Mouse (Mus musculus): Measurements from ENCODE around the gene Tomm20. TPM values are rescaled to one million over a fixed set of nuclear protein-coding genes. Genes with fewer than 3 reads are reported as not detected.

Tomm20 gene
- total RNA-seq, 2 experiments from 2014 or later: 180 to 206 TPM

DNA sequence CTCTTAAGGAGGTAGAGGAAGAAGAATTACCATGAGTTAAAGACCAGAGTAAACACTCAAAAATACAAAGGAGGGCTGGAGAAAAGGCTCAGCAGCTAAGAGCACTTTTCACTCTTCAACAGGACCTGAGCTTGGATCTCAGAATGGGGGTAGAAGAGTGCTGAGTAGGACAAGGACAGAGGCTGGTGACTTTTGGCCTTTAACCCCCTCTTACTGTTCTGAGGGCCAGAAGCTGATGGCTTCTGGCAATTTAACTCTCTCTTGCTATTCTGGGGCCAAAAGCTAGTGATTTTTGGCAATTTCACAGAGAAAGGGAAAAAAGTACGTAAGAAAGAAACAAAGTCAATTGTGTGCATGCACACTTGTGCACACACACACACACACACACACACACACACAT, 17.2 kb upstream of the Tomm20 start:
- no peak for DNase-seq (ENCODE audit: extremely low spot score in 1 of 2, low spot score in 1 of 2)

DNA sequence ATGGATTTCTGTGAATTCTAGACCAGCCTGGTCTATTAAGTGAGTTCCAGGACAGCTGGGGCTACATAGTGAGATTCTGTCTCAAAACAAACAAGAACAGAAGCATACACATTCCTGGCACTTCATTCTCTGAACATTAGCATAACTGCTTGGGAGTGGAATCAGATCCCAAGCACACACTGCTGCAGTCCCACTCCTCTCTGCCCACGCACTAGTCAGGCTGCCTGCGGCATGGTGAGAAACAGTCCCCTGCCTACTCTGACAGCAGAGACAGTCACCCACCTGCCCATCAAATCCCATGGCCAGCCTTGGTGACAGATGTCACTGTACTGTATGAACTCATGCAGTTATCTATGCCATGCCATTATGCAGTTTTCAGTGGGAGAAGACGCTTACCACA, 15.9 kb upstream of the Tomm20 start:
- no peak for DNase-seq (ENCODE audit: extremely low spot score in 1 of 2, low spot score in 1 of 2)

DNA sequence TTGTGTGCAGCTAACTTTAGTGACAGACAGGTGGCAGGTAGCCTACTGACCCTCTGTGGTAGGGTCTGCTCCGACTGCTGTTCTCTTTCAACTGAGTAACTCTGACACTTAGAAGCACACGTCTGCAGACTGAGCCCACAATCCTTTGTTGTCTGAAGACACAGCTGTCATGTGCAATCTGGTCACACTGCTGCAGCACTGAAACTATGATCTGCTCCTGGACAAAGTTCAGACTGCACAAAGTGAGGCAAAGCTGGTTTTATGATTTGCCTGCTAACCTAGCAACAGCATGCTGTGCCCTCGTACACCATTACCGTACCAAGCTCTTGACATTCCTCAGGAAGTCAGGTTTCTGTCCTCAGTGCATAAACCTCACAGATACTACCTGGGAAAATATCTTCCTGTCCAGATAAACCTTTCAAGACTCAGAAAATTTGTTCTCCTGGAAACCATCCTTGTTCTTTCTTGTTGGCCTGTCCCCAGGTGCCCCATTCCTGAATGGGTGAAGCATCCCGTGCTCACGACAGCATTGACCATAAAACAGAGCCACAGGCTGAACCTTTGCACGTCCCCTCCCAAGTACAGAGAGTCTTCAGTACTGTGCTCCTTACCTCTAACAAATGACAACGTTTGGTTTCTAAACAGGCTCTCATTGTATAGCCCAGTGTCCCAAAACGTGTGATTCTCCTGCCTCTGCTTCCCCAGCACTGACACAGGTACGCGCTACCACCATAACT, 6.4 kb upstream of the Tomm20 start:
- DNase-seq (ENCODE audit: extremely low spot score in 1 of 2, low spot score in 1 of 2): no peak

DNA sequence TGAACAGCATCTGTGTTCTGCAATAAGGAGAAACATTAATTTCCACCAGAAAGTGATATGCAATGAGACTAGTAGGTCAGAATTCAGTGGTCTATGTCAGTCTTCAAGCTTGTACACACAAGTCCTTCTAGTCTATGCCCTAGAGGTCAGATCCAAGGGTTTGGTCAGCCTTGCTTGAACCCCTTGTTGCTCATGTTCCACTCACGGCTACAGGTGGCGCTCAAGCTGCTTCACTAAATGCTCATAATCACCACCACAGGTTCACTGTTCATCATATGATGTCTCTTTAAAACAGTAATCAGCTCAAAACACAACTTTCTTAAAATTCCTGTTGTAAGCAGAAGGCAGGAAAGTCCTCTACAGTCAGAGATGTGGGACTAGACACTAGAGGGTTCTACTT, 3.9 kb upstream of the Tomm20 start:
- DNase-seq (ENCODE audit: extremely low spot score in 1 of 2, low spot score in 1 of 2): no peak

DNA sequence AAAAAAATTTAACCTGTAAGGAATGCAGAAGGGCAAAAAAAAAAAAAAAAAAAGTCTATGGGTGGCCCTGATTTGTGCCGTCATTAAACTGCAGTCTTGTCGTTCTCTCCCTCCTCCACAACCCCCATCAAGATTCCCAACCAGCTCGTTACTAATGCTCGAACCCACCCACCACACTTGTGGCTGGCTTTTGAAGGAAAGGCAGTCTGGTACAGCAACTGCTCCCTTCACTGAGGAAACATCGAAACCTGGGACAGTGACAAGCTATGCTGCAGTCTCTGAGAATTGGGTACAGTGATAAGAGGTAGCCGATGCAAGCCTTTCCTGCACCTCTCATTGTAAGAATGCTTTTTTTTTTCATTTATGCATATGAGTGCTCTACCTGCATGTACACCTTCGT, 800 bp upstream of the Tomm20 start:
- DNase-seq (ENCODE audit: extremely low spot score in 1 of 2, low spot score in 1 of 2): no peak

DNA sequence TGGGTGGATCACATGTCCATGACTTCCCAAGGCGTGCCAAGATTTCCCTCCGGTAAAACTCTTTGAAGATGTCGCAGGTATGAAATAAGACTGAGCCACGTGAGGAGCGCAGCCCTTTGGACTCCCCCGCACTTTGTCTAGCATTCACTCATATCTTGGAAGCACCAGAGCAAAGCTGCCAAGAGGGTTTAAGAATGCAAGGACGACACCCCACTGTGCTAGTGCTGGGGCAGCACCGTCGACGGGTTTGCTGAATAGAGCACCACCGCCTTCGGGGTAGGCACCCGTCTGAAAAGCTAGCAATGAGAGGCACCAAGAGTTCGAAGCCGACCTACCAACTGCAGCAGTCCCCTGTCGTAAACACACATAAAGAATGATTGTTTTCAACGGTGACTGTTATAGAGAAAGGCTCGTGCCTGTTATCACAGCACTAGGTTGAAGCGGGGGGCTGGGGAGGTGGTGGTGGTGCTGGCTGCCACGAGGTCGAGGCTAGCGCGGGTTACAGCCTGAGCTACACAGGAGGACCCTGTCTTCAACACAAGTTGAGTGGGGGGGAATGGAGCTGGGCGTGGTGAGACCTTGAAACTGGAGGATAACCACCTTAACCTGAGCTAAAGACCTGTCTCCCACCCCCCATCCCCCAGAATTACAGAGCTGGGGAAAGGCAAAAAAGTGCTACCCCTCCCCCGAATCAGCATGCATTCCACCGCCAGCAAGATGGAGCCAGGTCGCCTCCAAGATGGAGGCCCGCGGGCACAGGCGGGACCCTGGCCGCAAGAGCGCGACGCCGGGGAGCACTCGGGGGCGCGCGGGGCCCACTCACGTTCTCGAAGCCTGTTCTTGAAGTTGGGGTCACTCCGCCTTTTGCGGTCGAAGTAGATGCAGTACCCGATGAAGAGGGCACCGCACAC, 608 bp downstream of the Tomm20 start:
- no peak for DNase-seq (ENCODE audit: extremely low spot score in 1 of 2, low spot score in 1 of 2)

DNA sequence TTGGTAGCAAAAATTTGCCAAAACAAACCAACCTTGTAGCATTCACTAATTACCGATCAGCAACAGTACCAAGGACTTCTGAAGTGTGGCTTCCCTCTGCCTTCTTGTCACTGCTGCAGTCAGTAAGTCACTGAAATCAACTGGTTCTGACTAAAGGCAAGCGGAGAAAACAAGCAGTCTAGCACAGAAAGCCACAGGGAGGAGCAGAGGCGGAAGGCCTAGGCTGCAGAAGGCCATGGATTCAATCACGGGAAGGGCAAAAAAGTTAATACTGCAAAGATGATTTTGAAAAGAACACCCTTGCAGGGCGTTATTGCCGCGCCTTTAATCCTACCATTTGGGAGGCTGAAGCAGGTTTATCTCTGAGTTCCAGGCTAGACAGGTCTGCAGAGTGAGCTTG, 2.1 kb downstream of the Tomm20 start:
- no peak for DNase-seq (ENCODE audit: extremely low spot score in 1 of 2, low spot score in 1 of 2)

DNA sequence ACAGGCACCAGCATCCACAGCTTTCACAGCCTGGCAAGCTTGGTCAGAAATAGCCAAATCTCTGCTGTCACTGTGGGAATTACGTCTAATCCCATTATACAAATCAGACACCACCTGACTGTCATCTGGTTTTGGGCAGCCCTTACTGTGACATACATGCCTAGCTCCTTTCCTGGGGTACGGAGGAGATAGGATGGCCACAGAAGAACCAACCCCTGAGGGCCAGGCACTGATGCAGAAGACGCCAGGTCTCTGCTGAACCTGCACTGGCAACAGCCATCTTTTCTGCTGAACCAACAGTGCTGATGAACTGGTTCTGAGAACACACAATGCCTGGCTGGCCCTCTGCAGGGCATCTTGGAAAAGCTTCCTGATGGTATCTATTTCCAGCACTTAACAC, 8.3 kb downstream of the Tomm20 start:
- DNase-seq (ENCODE audit: extremely low spot score in 1 of 2, low spot score in 1 of 2): no peak

DNA sequence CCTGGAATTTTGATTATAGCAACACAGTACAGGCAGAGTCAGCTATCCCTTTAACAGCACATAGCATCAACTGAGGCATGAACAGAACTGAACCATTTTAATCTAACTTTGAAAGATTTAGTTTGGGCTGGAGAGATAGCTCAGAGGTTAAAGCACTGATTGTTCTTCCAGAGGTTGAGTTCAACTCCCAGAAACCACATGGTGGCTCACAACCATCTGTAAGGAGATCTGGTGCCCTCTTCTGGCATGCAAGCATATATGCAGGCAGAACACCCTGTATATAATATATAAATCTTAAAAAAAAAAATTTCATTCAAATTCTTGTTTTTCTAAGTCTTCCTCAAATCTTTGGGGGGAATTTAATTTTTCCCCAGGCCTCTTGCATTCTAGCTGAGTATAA, 9.7 kb downstream of the Tomm20 start:
- no peak for DNase-seq (ENCODE audit: extremely low spot score in 1 of 2, low spot score in 1 of 2)

DNA sequence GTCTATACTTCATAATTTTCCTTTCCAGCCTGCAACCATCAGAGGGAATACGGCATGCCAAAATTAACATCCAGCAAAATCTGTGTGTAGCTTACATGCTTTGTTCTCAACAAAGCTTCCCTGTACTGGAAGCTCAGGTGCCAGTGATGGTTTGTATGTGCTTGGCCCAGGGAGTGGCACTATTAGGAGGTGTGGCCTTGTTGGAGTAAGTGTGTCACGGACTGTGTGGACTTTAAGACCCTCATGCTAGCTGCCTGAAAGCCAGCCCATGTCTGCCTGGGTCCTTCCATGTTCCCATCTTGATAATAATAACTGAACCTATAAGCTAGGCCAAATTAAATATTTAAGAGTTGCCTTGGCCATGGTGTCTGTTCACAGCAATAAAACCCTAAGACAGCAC, 10.3 kb downstream of the Tomm20 start:
- no peak for DNase-seq (ENCODE audit: extremely low spot score in 1 of 2, low spot score in 1 of 2)

DNA sequence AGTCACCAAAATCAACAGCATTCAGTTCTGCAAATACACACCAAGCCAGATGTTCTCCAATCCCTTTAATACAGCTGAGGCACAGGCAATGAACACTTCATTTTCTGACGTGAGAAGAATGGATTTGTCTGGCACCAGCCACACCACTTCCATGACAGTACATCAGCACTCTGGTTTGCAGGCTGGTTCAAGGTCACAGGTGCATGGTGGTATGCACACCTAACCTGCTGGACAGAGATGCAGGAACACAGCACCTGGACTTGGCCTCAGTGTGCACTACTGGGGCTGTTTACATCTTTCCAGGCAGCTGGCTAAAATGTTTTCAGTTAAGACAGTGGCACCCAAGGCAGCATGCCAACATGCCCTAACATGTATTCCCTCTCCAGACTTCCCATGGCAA, 13.0 kb downstream of the Tomm20 start:
- no peak for DNase-seq (ENCODE audit: extremely low spot score in 1 of 2, low spot score in 1 of 2)

DNA sequence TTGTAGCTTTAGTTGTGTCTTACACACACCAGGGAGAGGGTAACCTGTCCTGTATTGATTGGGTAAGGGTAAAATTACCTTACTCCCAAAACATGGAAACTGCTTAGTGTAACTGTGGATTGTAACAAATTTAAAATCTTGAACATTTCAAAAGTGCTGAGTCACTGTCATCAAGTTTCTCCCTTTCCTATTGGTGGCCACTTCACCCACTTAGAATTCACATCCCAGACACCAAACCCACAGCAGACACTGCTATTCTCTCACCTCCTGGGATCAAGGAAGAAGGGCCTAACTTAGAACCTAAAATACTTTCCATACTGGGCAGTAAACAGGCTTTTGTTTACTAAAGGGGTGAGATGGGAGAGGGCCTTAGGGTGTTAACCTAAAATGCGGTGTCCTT, 13.4 kb downstream of the Tomm20 start:
- no peak for DNase-seq (ENCODE audit: extremely low spot score in 1 of 2, low spot score in 1 of 2)

DNA sequence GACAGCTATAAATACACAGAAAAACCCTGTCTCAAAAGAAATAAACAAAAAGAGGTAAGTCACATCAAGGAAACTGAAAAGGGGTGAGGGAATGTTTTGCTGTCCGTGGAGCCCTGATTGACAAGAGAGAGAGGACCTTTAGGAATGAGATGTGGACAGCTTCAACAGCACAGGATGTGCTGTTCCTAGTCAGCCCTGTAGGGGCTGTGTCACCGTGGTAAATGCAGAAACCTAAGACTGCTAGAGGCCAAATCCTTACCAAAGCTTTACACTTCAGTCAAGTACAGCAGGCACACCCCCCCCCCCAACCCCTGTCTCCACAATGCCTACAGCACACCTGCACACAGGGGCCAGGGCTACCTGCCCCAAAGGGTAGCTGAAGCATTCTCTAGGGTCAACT, 13.9 kb downstream of the Tomm20 start:
- no peak for DNase-seq (ENCODE audit: extremely low spot score in 1 of 2, low spot score in 1 of 2)

DNA sequence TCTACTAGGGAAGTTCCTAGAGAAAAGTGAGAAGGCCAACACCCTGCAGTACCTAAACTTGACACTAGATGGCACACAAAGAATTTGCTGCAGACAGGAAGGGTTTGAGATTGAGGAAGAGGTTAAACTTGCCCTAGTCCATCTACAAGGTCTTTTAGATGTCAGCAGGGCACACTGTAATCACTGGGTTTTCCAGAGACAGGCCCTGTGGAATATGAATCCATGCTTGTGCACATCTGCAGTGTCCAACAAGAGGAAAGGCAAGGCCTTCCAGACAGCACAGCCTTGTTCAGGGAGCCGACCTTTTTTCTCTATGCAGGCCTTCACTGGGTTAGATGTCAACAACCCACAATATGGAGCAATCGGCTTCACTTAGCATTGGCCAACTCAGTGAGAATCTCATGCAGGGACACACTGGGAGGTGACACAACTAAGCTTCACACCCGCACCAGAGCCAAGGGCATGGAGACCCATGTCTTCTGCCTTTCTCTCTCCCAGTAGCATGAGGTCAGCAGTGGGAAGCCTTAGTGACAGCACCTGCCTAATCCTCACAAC, 16.0 kb downstream of the Tomm20 start:
- DNase-seq (ENCODE audit: extremely low spot score in 1 of 2, low spot score in 1 of 2): peak in 1 of 2 experiments; percentile 77

DNA sequence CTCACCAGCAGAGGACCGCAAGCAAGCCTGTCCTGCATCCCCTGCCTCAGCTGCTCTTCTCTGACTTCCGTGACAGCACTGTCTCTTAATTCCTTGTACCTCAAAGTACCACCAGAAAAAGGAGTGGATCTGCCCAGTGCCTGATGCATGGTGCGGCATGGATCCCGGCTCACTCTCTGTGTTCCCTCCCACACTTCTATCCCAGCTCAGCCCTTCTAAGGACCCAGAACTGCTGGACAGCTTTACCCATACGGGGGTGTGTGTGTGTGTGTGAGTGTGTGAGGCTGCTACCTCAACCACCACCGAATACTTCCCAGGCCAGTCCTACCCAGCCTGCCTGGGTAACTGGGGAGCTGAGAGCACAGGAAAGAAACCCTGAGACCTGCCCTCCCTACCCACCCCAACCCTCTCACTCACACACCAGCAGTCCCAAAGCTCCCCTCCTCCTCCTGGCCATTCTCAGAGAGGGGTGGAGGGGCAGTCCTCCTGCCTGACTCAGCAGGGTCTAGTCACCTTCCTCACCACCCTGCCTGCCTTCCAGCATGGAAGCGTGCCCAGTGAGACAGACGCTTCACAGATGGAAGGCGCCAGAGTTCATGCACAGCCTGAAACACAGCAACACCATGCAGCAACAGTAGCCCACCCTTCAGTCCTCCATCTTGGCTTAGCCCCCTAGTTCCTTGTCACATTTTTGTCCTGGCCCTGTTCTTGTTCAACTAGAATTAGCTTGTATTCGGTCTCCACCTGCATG, 16.7 kb downstream of the Tomm20 start:
- no peak for DNase-seq (ENCODE audit: extremely low spot score in 1 of 2, low spot score in 1 of 2)

DNA sequence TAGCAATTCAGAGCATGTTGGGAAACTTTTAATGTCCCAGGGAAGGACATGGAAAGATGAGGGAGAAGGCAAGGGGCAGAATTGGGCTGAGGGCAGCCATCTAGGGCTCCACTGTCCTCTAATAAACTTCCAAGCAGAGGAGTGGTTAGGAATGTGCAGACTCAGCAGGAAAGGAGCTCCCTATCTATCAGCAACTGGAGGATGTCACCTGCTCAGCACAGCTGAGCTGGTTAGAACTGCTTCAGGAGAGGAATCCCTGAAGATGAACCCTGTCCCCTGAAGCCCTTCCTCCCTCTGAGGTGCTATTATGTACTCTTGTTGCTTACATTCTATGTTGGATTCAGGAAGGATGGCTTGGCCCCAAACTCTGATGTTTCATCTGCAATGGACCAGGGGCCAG, 17.6 kb downstream of the Tomm20 start:
- no peak for DNase-seq (ENCODE audit: extremely low spot score in 1 of 2, low spot score in 1 of 2)

DNA sequence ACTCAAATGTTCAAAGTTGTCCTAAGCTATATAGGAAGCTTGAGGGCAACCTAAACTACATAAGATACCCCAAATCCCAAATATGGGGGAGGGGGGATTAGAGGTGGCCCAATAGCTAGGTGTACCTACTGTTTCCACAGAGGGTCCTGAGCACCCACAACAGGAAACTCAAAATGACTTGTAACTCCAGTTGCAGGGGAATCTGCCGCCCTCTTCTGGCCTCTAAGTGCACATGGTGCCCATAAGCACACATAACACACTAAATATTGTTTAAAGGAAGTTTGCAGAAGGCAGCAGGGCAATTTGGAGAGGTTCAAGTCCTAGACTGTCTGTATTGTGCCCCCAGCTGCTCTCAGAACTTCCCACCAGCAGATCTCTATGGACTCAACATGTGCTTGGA, 18.6 kb downstream of the Tomm20 start:
- DNase-seq (ENCODE audit: extremely low spot score in 1 of 2, low spot score in 1 of 2): no peak

DNA sequence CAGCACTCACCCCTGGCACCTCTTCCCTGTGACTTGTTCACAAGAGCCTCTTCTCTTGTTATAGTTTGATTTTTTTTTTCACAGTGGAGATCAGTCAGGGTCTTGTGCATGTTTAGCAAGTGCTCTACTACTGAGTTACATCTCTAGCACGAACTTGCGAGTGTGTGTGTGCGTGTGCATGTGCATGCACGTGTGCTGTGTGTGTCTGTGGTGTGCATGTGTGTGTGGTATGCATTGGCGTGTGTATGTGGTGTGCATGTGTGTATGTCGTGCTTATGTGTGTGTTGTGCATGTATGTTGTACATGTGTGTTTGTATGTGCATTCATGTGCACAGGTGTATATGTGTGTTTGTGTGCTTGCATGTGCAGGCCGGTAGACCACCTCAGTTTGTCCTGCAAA, 22.7 kb downstream of the Tomm20 start:
- DNase-seq (ENCODE audit: extremely low spot score in 1 of 2, low spot score in 1 of 2): no peak

DNA sequence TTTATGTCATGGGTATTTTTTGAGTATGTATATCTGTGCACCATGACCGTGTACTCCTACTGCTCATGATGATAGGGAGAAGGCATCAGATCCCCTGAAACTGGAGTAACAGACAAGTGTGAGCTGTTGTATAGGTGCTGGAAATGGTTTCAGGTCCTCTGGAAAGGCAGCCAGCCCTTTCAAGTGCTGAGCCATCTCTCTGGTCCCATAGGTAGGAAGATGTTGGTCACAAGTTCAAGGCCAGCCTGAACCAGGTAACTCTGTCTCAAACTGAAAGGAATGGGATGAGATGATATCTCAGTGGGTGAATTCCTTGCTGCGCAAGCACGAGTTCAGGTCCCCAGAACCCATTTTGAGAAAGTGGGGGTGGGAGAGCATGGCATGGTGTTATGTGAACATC, 24.2 kb downstream of the Tomm20 start:
- DNase-seq (ENCODE audit: extremely low spot score in 1 of 2, low spot score in 1 of 2): no peak

DNA sequence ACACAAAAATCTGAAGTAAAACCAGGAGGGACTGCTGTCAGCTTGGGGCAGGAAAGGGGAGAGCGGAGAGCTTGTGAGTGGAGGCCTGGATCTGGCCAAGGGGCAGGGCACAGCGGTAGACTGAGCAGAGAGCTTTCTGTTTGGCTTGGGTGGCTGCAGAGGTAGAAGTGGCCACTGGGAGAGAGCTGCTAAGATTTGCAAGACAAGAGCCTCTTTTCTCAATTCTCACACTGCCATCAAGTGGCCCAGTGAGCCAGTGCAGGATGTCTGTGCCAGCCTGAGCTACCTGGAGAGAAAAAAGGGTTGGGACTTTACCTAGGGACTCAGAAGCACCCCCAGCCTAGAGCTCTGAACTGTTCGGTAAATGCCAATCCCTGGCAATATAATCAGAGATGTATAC, 24.8 kb downstream of the Tomm20 start:
- peak; percentile 54 to 64 for DNase-seq (ENCODE audit: extremely low spot score in 1 of 2, low spot score in 1 of 2)

DNA sequence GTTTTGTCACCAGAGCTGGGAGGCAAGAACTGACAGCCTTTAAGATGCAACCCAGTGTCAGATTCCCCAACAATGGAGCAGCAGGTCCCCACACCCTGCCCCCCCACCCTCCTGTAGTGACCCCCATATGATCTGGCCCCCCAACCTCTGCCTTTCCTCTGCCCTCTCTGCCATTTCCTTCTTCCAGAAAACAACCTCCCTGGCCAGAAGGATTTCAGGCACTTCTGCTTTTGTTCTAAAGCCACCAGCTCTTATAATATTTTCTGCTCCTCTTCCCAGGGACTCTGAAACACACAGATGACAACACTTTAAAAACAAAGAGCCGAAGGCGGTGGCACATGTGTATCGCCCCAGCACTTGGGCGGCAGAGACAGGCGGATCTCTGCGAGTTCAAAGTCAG, 25.3 kb downstream of the Tomm20 start:
- DNase-seq (ENCODE audit: extremely low spot score in 1 of 2, low spot score in 1 of 2): no peak

All from layer of hippocampus, postnatal 25 days (tissue).